Mouse (Mus musculus) liver, adult 2 months (tissue): ENCODE results near the gene Nek6. TPM values are rescaled to one million over a fixed set of nuclear protein-coding genes. Genes with fewer than 3 reads are reported as not detected.

Source experiments
- DNase-seq: peaks from one replicate; pipeline ENCODE4 v3.0.0-alpha.2; 2011; ENCODE audit warnings: low read depth, low spot score; ENCODE audit errors: extremely low read depth
- H3K27ac ChIP-seq: fragments of 200-500 bp; replicated peaks from 2 replicates; pipeline ENCODE4 v1.5.1; 2012; ENCODE audit warnings: low read depth, mild to moderate bottlenecking, control low read depth, inconsistent platforms, low read length; ENCODE audit not compliant: insufficient read depth
- H3K27me3 ChIP-seq: fragments of 200-500 bp; 2 replicates; pipeline ENCODE4 v1.6.1; 2012; ENCODE audit warnings: mild to moderate bottlenecking, moderate library complexity, low read length, inconsistent platforms; ENCODE audit not compliant: control insufficient read depth, insufficient read depth
- H3K36me3 ChIP-seq: fragments of 200-500 bp; 2 replicates; pipeline ENCODE4 v1.6.1; 2012; ENCODE audit warnings: low read length, inconsistent platforms; ENCODE audit not compliant: control insufficient read depth, insufficient read depth
- H3K4me1 ChIP-seq: fragments of 200-500 bp; 2 replicates; pipeline ENCODE4 v1.6.1; 2011; ENCODE audit warnings: low read length; ENCODE audit not compliant: control insufficient read depth, insufficient read depth
- H3K4me3 ChIP-seq: fragments of 200-500 bp; 2 replicates; pipeline ENCODE4 v1.5.1; 2011; ENCODE audit warnings: low read depth, mild to moderate bottlenecking, control low read depth, low read length, moderate library complexity; ENCODE audit not compliant: insufficient read depth
- H3K79me2 ChIP-seq: fragments of 200-500 bp; 2 replicates; pipeline ENCODE4 v1.6.1; 2012; ENCODE audit warnings: inconsistent platforms, mild to moderate bottlenecking, low read length, moderate library complexity; ENCODE audit not compliant: control insufficient read depth, insufficient read depth
- H3K9ac ChIP-seq: fragments of 200-500 bp; 2 replicates; pipeline ENCODE4 v1.6.1; 2012; ENCODE audit warnings: low read depth, mild to moderate bottlenecking, control low read depth, inconsistent platforms, low read length
- CTCF ChIP-seq: fragments of 200-500 bp; IDR thresholded peaks from 2 replicates; pipeline ENCODE4 v1.5.1; 2011; ENCODE audit warnings: low read depth, low read length, control low read depth
- POLR2A ChIP-seq: fragments of 200-500 bp; IDR thresholded peaks from 2 replicates; pipeline ENCODE4 v1.6.1; 2011; ENCODE audit warnings: low read length, control low read depth; ENCODE audit not compliant: insufficient read depth; ENCODE audit errors: extremely low read depth
- WGBS: fragments of 180-500 bp; shearing (Covaris S2); methylation state at CpG from one replicate; pipeline ENCODE4 v1.1.7; 2018; 5-methylcytosine and 5-hydroxymethylcytosine counted together
- polyA plus RNA-seq: library from polyadenylated mRNA; depleted of rRNA; stranded (reverse); fragments of >200 nt; gene quantifications from 2 replicates; pipeline ENCODE4 v1.2.3, GENCODE M21; 2012; rRNA removed
- total RNA-seq: library from RNA; depleted of rRNA; stranded (reverse); fragments of >200 nt; gene quantifications from 2 replicates; pipeline ENCODE4 v1.2.3, GENCODE M21; 2014; rRNA removed

Nek6 gene
- total and polyA plus RNA-seq, 2 experiments, result 13.6 to 58.8 TPM

- TF ChIP-seq CTCF, result no peak
- TF ChIP-seq POLR2A, result no peak
- peaks cover 34% of the 10 kb centered on the region; the same call in 1 of the 2 replicates for H3K36me3 ChIP-seq
- peaks cover 13% of the 10 kb centered on the region; the same call in 1 of the 2 replicates for H3K79me2 ChIP-seq
- H3K9ac ChIP-seq, result no peak overlapping the region
- H3K27ac ChIP-seq, result no peak overlapping the region
- no peaks in the 10 kb centered on the region for H3K27me3 ChIP-seq
- WGBS, result 88% methylated on average over 1 of the region's 1 CpGs
- peaks cover 3% of the 10 kb centered on the region for H3K4me1 ChIP-seq
- DNase-seq, result no peak
- H3K4me3 ChIP-seq, result no peak overlapping the region
Observed at GRCm38 (mm10) chr2:38641761-38642160, 130.3 kb downstream of the Nek6 start.

DNA sequence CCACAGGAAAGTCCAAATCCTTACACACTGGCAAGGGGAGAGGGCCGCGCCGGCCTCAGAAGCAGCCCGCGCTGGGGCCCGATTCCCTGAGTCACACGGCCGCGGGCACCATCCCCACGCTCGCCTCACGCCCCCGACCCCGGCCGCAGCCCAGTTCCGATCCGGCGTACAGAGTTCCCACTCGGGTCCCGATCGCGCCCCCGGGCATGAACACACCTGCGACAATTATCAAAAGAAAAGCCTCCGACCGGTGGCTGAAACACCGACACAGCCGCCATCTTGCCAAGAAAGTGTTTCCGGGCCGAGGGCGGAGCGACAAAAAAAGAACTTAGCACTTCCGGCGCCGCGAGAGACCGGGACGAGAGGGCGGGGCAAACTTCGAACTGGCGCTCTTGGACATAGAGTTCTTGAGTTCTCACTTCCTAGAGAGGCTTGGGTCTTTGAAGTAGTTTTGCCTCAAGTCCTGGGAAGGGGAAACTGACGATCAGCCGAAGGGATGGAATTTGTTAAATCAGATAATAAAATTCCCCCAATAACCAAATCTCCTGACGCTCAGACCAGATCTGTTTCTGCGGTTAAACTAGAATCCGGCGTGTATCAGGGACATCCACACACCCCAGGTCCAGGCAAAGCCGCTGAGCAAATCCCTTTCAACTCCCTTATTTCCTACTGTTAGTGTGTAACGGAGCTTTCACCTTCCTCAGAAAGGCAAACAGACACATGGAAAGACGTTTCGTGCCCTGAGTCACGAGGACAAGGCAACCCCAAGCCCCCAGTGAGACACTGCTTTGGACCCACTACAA, 132.4 kb downstream of the Nek6 start, which contains the start of gene Psmb7:
Psmb7 (minus strand) TSS at position 463 of the 803 bp plus-strand sequence.
- 1% methylated on average over 52 of the region's 52 CpGs for whole genome bisulfite sequencing
- DNase-seq, result peak; percentile 83
- Histone ChIP-seq H3K27ac (peak within 1 kb of the TSS; percentile 78), H3K4me1 (peaks cover 3% of the 10 kb centered on the region), H3K27me3 (no peaks in the 10 kb centered on the region), H3K9ac (peak within 1 kb of the TSS; percentile 90), H3K4me3 (peak within 1 kb of the TSS; percentile 88), H3K79me2 (peaks cover 5% of the 10 kb centered on the region; the same call in 1 of the 2 replicates), H3K36me3 (peaks cover 24% of the 10 kb centered on the region; the same call in 1 of the 2 replicates)
- TF ChIP-seq CTCF, result no peak
- no peak for TF ChIP-seq POLR2A

Other genes starting within 250 kb of the Nek6 start
- 14.5 and 15.2 TPM in 2 replicates for gene Dennd1a, start 224.3 kb upstream of the Nek6 start, total RNA-seq
- 11.2 and 13.0 TPM in 2 replicates for gene Dennd1a, start 224.3 kb upstream of the Nek6 start, polyA plus RNA-seq
- 1.3 and 3.6 TPM in 2 replicates for gene Lhx2, start 172.4 kb upstream of the Nek6 start, total RNA-seq
- 4.6 and 5.4 TPM in 2 replicates for gene Lhx2, start 172.4 kb upstream of the Nek6 start, polyA plus RNA-seq
- 195 and 219 TPM in 2 replicates for gene Psmb7, start 132.4 kb downstream of the Nek6 start, total RNA-seq
- gene Psmb7, start 132.4 kb downstream of the Nek6 start, polyA plus RNA-seq, result 99.4 and 123 TPM in 2 replicates
- 0.74 TPM in 1 of 2 replicates, not detected in the other for gene Nr5a1, start 202.9 kb downstream of the Nek6 start, total RNA-seq
- gene Nr5a1, start 202.9 kb downstream of the Nek6 start, polyA plus RNA-seq, result not detected in 2 replicates